Mouse (Mus musculus): ENCODE measurements at regions not wholly inside any gene's neighbourhood (a gene's known extent, or its start where the extent isn't known, plus 50 kb on each side); places are given as distances from the start of the nearest gene placed in this dataset.
A peak's percentile ranks its signal among the peaks of the same experiment; 100 is the strongest.

DNA sequence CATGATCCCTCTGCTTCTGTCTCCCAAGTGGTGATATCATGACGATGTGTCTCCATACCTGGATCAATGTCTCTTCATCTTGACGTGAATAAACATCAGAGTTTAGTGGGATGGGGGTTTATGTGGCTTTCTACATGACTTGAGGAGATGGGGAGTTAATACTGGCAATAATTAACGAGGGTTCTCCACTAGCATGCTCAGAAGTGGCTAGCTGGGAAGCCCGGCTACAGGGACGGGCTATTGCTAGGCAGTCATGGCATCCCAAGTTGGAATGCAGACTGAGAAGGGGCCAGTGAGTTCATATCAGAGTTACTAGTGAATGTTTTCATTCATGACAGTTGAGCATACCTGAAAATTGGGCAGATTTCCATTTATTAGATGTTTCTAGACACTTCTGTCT lies 71.4 kb upstream of the Irx3 start:
- DNase-seq, result no peak

- peak; percentile 13 for DNase-seq
Observed at GRCm38 (mm10) chr8:91872278-91873115, 70.6 kb upstream of the Irx3 start.

GRCm38 (mm10) chr8:91867069-91867468 lies 65.2 kb upstream of the Irx3 start:
- DNase-seq, result no peak

- no peak for DNase-seq
Observed at GRCm38 (mm10) chr8:91866076-91866475, 64.2 kb upstream of the Irx3 start.

GRCm38 (mm10) chr8:91865361-91865760 lies 63.5 kb upstream of the Irx3 start:
- no peak for DNase-seq

DNA sequence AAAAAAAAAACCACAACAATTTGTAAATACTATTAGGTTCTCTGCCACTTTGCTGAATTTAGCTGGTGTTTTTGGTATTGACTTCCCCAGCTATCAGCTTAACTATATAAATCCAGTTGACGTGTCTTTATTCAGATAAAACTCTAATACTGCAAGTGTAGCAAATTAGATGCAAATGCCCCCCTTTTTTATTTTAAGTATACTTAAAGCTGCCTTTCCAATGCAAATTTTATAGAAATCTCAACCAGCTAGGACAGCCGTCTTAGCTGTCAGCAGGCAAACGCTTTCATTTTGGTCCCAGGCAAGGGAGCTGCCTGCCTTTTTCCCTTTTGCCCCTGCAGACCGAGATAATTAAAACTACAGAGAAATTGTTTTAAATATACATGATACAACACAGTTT lies 61.6 kb upstream of the Irx3 start:
- no peak for DNase-seq

GRCm38 (mm10) chr8:91855881-91856280 lies 54.0 kb upstream of the Irx3 start:
- DNase-seq, result no peak

DNA sequence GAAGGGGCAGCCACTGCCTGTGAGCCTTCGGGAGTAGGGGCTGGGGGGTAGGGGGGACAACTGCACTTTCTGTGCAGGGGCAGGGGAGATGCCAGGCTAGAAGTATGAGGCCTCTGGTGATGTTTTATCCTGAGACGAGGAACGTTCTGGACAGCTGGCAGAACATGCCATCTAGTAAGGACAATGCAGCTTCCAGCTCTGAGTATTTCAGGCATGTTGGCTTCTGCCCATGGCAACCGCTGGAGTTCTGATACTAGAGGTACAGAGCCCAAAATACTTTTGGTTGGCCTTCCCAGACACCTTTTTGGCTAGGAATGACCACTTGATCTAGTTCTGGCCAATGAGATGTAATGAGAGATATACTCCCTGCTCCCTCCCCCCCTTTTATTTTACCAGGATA lies 52.5 kb upstream of the Irx3 start:
- DNase-seq, result no peak

DNA sequence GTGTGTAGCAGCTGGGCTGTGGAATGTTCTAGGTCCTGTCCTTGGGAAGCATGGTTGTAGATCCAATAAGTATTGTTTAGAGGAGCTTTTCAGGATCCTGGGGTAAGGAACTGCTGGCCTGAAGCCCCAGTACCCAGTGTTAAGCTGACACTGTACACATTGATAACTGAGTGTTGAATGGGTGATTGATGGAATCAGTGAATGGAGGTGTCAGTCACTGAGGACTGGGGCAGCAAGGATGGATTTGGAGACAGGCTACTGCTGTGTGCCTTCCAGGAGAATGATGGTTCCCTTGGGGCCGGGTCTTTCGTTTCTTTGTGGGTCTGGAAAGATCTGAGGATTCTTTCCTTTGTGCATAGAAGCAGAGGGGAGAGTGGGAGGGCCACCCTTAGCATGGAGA lies 51.9 kb upstream of the Irx3 start:
- DNase-seq, result no peak

DNA sequence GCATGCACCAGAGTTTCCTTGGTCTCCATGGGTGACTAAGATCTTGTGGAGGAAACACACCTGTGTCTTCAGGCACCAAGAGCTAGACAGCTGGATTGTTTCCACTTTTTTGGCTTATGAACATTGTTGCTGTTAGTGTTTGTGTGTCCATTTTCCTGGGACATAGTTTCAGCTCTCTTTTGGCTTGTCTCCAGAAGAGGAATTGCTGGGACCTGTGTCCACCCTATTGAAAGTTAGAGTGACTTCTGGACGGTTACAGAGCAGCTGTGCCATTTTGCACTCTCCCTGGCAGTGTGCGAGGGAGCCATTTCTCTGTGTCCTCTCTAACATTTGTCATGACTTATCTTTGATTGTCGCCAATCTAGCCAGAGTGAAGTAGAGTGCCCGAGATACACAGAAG lies 51.5 kb upstream of the Irx3 start:
- no peak for DNase-seq

All from adrenal gland, adult 2 months (tissue).